Mouse (Mus musculus) MEL (cell line): Measurements from ENCODE around the gene Gm14862.

ENCODE experiments used
- CHD2 ChIP-seq: IDR thresholded peaks from 2 replicates; pipeline ENCODE4 v1.6.1; 2011; ENCODE audit warnings: low read length, improper control_type of control experiment
- CTCF ChIP-seq, 3 experiments: IDR thresholded peaks in 2 of 3; conservative IDR thresholded peaks in 1 of 3; 2 replicates each; pipeline ENCODE4 v1.5.1; 2011 to 2012; ENCODE audit warnings: low read length in 3 of 3, low read depth in 2 of 3, mild to moderate bottlenecking in 2 of 3, improper control_type of control experiment in 1 of 3, inconsistent platforms in 1 of 3, mixed read lengths in 1 of 3, moderate library complexity in 1 of 3; ENCODE audit not compliant: control insufficient read depth in 1 of 3, insufficient read depth in 1 of 3, poor library complexity in 1 of 3, severe bottlenecking in 1 of 3
- GABPA ChIP-seq: IDR thresholded peaks from 2 replicates; pipeline ENCODE4 v1.6.1; 2012; ENCODE audit warnings: low read depth, mild to moderate bottlenecking, inconsistent platforms, low read length, improper control_type of control experiment, moderate library complexity
- MAX ChIP-seq: IDR thresholded peaks from 2 replicates; pipeline ENCODE4 v1.6.1; 2011; ENCODE audit warnings: low read length, improper control_type of control experiment
- MYC ChIP-seq: IDR thresholded peaks from 2 replicates; pipeline ENCODE4 v1.6.1; 2011; ENCODE audit warnings: low read depth, mild to moderate bottlenecking, low read length, improper control_type of control experiment, moderate library complexity
- POLR2A ChIP-seq, 2 experiments: IDR thresholded peaks; 2 replicates each; pipeline ENCODE4 v1.6.1; 2011 to 2012; ENCODE audit warnings: low read length in 2 of 2, mild to moderate bottlenecking in 2 of 2, control low read depth in 1 of 2, improper control_type of control experiment in 1 of 2, low read depth in 1 of 2, moderate library complexity in 1 of 2; ENCODE audit not compliant: control insufficient read depth in 1 of 2, insufficient read depth in 1 of 2, poor library complexity in 1 of 2
- UBTF ChIP-seq: IDR thresholded peaks from 2 replicates; pipeline ENCODE4 v1.6.1; 2012; ENCODE audit warnings: low read depth, mild to moderate bottlenecking, inconsistent platforms, low read length, improper control_type of control experiment, moderate library complexity, borderline replicate concordance; ENCODE audit not compliant: insufficient read depth

- TF ChIP-seq MAX: no peak
- TF ChIP-seq CTCF (IDR thresholded peaks at IDR 0.05 in 2 of 3, conservative IDR thresholded peaks at IDR 0.05 in 1 of 3; ENCODE audit: control insufficient read depth in 1 of 3, insufficient read depth in 1 of 3, low read depth in 2 of 3, low read length in 3 of 3, poor library complexity in 1 of 3, severe bottlenecking in 1 of 3): no peak
- no peak for TF ChIP-seq POLR2A (IDR thresholded peaks at IDR 0.05; ENCODE audit: control insufficient read depth in 1 of 2, insufficient read depth in 1 of 2, low read depth in 1 of 2, low read length in 2 of 2, poor library complexity in 1 of 2)
- TF ChIP-seq CHD2: no peak
- TF ChIP-seq MYC: no peak
- no peak for TF ChIP-seq GABPA
- TF ChIP-seq UBTF: no peak
These were observed 14.4 kb upstream of the Gm14862 start for GRCm38 (mm10) chrX:9271112-9271511.
